Mouse (Mus musculus): ENCODE results near the gene Mrpl4. TPM values are rescaled to one million over a fixed set of nuclear protein-coding genes. Genes with fewer than 3 reads are reported as not detected.

The Mrpl4 gene
- polyA plus RNA-seq, 1 experiment from 2014 or later: 114 TPM

DNA sequence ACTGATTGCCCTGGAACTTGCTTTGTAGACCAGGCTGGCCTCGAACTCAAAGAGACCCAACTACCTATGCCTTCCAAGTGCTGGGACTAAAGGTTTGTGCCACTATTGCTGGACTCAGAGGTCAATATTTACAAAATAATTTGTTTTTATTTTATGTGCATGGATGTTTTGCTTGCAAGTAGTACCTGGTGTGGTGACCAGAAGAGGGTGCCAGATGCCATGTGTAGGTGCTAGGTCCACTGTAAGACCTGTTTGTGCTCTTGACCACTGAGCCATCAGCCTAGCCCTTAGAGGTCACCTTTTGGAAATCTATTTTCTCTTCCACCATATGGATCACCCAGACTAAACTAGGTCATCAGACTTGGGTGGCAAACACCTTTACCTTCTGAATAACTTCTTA lies 20.2 kb downstream of the Mrpl4 start:
- no peaks in the 10 kb centered on the region for H3K36me3 ChIP-seq
- peaks cover 2% of the 10 kb centered on the region; the same call in 1 of the 2 replicates for H3K4me1 ChIP-seq
- H3K9ac ChIP-seq (replicated peaks): no peak overlapping the region
- no peak for ATAC-seq (ENCODE audit: low FRiP score)
- no peak overlapping the region for H3K4me2 ChIP-seq
- H3K27me3 ChIP-seq (replicated peaks): peaks cover 31% of the 10 kb centered on the region
- H3K4me3 ChIP-seq (replicated peaks): no peak overlapping the region
- WGBS: 81% methylated on average over 1 of the region's 1 CpGs
- no peak overlapping the region for H3K27ac ChIP-seq (replicated peaks)
- no peaks in the 10 kb centered on the region for H3K9me3 ChIP-seq (replicated peaks)

DNA sequence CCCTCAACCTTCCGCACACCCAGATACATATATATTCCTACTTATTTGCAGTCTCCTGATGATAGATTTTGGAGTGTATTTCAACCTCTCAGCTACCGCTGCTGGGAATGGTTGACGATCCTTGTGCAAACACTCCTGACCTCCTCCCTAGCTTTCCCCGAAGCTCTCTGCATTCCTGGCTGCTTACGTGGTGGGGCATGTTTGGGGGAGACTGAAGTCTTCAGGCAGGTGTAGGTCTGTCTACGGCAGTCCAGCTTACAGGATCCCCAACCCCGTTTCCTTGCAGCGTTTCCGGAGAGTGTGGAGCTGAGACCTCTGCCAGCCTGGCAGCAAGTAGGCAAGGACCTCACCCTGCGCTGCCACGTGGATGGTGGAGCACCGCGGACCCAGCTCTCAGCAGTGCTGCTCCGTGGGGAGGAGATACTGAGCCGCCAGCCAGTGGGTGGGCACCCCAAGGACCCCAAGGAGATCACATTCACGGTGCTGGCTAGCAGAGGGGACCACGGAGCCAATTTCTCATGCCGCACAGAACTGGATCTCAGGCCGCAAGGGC lies 22.8 kb downstream of the Mrpl4 start:
- Histone ChIP-seq H3K36me3 (no peaks in the 10 kb centered on the region), H3K4me3 (replicated peaks) (no peak overlapping the region), H3K9ac (replicated peaks) (no peak overlapping the region), H3K27me3 (replicated peaks) (peaks cover 46% of the 10 kb centered on the region), H3K4me2 (no peak overlapping the region), H3K27ac (replicated peaks) (no peak overlapping the region), H3K9me3 (replicated peaks) (no peaks in the 10 kb centered on the region), H3K4me1 (peaks cover 18% of the 10 kb centered on the region)
- 79% methylated on average over 19 of the region's 19 CpGs for WGBS
- no peak for ATAC-seq (ENCODE audit: low FRiP score)

DNA sequence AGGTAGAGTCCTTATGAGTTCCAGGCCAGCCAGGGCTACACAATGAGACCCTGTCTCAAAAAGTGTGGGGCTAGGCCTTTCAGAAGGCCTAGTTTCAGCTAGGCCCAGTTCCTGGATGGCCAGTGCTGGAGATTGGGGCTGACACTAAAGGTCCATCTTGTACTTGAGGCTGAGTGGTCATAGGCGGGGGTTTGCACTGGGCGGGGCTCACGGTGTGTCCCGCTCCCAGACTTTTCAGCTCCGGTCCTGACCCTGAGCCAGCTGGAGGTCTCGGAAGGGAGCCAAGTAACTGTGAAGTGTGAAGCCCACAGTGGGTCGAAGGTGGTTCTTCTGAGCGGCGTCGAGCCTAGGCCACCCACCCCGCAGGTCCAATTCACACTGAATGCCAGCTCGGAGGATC lies 24.3 kb downstream of the Mrpl4 start:
- Histone ChIP-seq H3K9ac (replicated peaks) (no peak overlapping the region), H3K27me3 (replicated peaks) (peaks cover 46% of the 10 kb centered on the region)
- WGBS: 84% methylated on average over 12 of the region's 12 CpGs

DNA sequence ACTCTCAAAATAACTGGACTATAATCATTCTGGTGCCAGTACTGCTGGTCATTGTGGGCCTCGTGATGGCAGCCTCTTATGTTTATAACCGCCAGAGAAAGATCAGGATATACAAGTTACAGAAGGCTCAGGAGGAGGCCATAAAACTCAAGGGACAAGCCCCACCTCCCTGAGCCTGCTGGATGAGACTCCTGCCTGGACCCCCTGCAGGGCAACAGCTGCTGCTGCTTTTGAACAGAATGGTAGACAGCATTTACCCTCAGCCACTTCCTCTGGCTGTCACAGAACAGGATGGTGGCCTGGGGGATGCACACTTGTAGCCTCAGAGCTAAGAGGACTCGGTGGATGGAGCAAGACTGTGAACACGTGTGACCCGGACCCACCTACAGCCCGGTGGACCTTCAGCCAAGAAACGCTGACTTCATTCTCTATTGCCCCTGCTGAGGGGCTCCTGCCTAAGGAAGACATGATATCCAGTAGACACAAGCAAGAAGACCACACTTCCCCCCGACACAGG lies 25.3 kb downstream of the Mrpl4 start:
- Histone ChIP-seq H3K27me3 (replicated peaks) (peaks cover 52% of the 10 kb centered on the region), H3K4me2 (no peak overlapping the region), H3K4me3 (replicated peaks) (no peak overlapping the region), H3K27ac (replicated peaks) (no peak overlapping the region), H3K36me3 (no peaks in the 10 kb centered on the region), H3K9me3 (replicated peaks) (no peaks in the 10 kb centered on the region), H3K9ac (replicated peaks) (no peak overlapping the region), H3K4me1 (peaks cover 42% of the 10 kb centered on the region)
- WGBS: 35% methylated on average over 8 of the region's 8 CpGs
- no peak for ATAC-seq (ENCODE audit: low FRiP score)

More for the DNA sequence above, 24.3 kb downstream of the Mrpl4 start:
- Histone ChIP-seq H3K27ac (replicated peaks) (no peak overlapping the region), H3K4me3 (replicated peaks) (no peak overlapping the region), H3K9me3 (replicated peaks) (no peaks in the 10 kb centered on the region), H3K4me2 (no peak overlapping the region), H3K36me3 (no peaks in the 10 kb centered on the region), H3K4me1 (peaks cover 32% of the 10 kb centered on the region)
- ATAC-seq (ENCODE audit: low FRiP score): no peak

DNA sequence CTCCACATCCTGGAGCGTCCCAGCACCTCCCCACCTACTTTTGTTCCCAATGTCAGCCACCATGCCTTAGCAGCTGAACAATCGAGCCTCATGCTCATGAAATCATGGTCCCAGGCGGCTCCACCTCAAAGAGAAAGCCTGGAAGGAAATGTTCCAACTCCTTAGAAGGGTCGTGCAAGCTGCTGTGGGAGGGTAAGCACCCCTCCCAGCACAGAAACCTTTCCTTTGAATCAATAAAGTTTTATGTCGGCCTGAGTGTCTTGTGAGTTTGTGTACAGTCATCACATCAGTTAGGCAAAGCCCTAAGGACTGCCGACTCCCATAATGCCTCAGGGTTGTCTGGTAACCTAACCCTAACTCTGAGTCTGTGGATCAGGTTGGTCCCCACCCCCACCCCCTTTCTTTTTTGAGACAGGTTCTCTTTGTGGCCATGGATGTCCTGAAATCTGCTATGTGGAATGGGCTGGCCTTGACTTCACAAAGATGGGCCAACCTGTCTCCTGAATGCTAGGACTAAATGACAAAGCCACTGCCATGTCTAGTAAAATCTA lies 26.1 kb downstream of the Mrpl4 start:
- Histone ChIP-seq H3K9me3 (replicated peaks) (no peaks in the 10 kb centered on the region), H3K27ac (replicated peaks) (no peak overlapping the region), H3K36me3 (no peaks in the 10 kb centered on the region), H3K9ac (replicated peaks) (no peak overlapping the region), H3K27me3 (replicated peaks) (peaks cover 60% of the 10 kb centered on the region), H3K4me3 (replicated peaks) (no peak overlapping the region), H3K4me2 (no peak overlapping the region), H3K4me1 (peaks cover 50% of the 10 kb centered on the region)
- 67% methylated on average over 6 of the region's 6 CpGs for WGBS
- ATAC-seq (ENCODE audit: low FRiP score): no peak

DNA sequence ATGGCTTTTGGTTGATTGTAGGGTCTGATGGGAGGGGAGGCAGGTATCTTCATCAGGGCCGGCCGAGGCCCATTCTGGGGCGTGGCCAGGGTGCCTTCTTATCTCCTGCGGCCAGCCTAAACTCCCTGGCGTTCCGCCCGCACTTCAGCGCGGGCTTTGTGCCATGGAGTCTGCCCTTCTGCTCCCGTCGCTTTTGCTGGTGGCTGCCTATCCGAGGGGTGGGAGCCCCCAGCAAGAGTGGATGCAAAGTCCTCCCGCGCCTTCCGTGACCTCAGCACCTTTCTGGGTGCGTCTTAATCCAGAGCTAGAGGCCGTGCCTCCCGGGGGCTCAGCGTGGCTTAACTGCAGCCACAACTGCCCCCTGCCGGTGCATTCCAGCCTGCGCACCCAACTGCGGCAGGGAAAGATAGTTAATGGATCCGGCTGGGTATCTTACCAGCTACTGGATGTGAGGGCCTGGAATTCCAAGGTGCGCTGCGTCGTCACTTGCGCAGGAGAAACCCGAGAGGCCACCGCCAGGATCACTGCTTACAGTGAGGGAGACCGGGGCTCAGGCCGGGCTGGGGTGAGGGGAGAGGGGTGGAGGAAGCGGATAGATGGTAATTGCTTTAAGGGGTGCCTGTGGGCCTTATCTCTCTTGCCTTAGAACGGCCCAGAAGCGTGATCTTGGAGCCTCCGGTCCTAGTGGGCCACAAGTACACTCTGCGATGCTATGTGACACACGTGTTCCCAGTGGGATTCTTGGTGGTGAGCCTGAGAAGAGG lies 26.9 kb downstream of the Mrpl4 start, which contains the start of gene Icam4:
Icam4 (plus strand) TSS at position 83 of the 764 bp plus-strand sequence.
- H3K36me3 ChIP-seq: no peaks in the 10 kb centered on the region
- peak within 1 kb of the TSS; percentile 86 for H3K4me2 ChIP-seq
- no peak within 1 kb of the TSS for H3K27ac ChIP-seq (replicated peaks)
- no peak within 1 kb of the TSS for H3K9ac ChIP-seq (replicated peaks)
- H3K9me3 ChIP-seq (replicated peaks): no peaks in the 10 kb centered on the region
- 2% methylated on average over 37 of the region's 37 CpGs for WGBS
- peaks cover 67% of the 10 kb centered on the region for H3K27me3 ChIP-seq (replicated peaks)
- peak within 1 kb of the TSS; percentile 22 for H3K4me3 ChIP-seq (replicated peaks)
- no peak for ATAC-seq (ENCODE audit: low FRiP score)
- H3K4me1 ChIP-seq: peaks cover 53% of the 10 kb centered on the region

DNA sequence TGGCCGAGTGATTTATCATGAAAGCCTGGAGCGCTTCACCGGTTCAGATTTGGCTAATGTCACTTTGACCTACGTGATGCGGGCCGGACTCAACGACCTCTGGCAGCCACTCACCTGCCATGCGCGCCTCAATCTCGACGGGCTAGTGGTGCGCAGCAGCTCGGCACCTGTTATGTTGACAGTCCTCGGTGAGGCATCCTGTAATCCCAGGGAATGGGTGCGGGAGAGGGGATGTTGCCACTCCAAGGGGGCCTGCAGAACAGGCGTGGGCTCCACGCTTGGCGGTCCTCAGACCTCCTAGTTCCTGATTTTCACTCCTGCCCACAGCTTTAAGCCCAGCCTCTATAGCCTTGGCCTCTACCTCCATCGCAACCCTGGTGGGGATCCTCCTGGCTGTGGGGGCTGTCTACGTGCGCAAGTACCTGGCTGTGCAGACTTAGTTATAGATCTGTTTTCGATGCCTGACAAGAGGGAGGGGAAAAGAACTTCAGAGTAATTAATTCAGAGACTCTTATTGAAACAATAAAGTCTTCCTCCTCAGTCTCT lies 27.6 kb downstream of the Mrpl4 start:
- WGBS: 24% methylated on average over 22 of the region's 22 CpGs
- H3K4me2 ChIP-seq: peak overlapping the region; percentile 86
- 0 out of 2 replicates have a peak overlapping the region, but pooled peaks have one; percentile 22 for H3K4me3 ChIP-seq (replicated peaks)
- H3K27ac ChIP-seq (replicated peaks): no peak overlapping the region
- ATAC-seq (ENCODE audit: low FRiP score): no peak
- H3K36me3 ChIP-seq: no peaks in the 10 kb centered on the region
- H3K9ac ChIP-seq (replicated peaks): no peak overlapping the region
- no peaks in the 10 kb centered on the region for H3K9me3 ChIP-seq (replicated peaks)
- peaks cover 73% of the 10 kb centered on the region for H3K27me3 ChIP-seq (replicated peaks)
- peaks cover 59% of the 10 kb centered on the region for H3K4me1 ChIP-seq

DNA sequence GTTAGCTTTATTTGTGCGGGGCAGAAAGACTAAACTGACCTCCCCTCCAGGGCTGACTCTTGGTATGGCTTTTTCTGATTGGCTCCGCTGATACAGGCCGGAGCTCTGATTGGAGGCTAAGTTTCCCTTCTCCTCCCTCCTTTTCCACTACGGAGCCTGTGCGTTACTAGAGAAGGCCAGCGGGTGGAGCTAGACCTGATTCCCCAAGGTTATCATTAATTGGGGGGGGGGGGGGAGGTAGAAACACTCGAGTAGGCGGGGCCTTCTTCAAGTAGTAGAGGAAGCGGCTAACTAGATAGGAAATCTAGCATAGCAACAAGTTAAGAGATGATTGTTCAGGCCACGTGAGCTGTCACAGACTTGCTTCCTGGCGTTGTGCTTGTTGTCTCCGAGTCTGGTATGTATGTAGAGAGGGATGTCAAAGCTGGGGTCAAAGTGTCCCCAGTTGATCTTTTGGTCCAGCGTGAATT lies 28.3 kb downstream of the Mrpl4 start:
- peaks cover 80% of the 10 kb centered on the region for H3K27me3 ChIP-seq (replicated peaks)
- peak overlapping the region; percentile 48 for H3K4me3 ChIP-seq (replicated peaks)
- H3K36me3 ChIP-seq: no peaks in the 10 kb centered on the region
- peak overlapping the region; percentile 86 for H3K4me2 ChIP-seq
- H3K9ac ChIP-seq (replicated peaks): peak overlapping the region; percentile 47; the same call in 1 of the 2 replicates
- H3K9me3 ChIP-seq (replicated peaks): no peaks in the 10 kb centered on the region
- ATAC-seq (ENCODE audit: low FRiP score): peak; percentile 62
- peak overlapping the region; percentile 34; the same call in 1 of the 2 replicates for H3K27ac ChIP-seq (replicated peaks)
- H3K4me1 ChIP-seq: peaks cover 66% of the 10 kb centered on the region
- under 1% methylated on average over 13 of the region's 13 CpGs for WGBS

DNA sequence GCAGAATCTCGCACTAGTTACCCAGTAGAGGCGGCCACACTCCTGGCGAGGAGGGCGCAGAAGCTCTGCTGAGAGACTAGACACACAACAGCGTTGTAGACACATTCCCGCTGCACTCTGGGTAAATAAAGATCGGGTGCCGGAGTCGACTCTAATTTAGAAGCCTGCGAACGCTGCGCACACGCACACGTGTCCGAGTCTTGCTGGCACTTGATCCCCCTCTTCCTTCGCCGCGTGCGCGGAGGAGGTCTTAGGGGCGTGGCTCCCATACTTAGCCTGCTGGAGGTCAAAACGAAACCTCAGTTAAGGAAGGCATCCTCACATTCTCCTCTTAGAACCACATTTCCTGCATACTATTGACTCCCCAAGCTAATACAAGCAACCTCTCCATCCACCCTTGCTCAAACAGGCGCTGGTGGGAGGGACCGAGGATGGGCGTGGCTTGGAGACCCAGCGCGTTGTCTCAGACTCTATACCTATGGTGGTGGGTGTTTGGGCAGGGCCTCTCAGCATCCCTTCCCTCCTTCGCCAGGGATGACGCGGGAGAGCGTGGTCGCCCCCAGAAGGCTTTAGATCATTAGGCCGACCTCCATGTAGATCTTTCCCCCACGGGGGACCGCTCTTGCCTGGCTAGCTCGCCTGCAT lies 28.8 kb downstream of the Mrpl4 start:
- Histone ChIP-seq H3K9me3 (replicated peaks) (no peaks in the 10 kb centered on the region), H3K4me2 (peak overlapping the region; percentile 86), H3K27ac (replicated peaks) (peak overlapping the region; percentile 34), H3K36me3 (no peaks in the 10 kb centered on the region), H3K4me3 (replicated peaks) (peak overlapping the region; percentile 48), H3K27me3 (replicated peaks) (peaks cover 82% of the 10 kb centered on the region), H3K9ac (replicated peaks) (peak overlapping the region; percentile 47), H3K4me1 (peaks cover 72% of the 10 kb centered on the region)
- ATAC-seq (ENCODE audit: low FRiP score): peak; percentile 78
- WGBS: under 1% methylated on average over 36 of the region's 36 CpGs

DNA sequence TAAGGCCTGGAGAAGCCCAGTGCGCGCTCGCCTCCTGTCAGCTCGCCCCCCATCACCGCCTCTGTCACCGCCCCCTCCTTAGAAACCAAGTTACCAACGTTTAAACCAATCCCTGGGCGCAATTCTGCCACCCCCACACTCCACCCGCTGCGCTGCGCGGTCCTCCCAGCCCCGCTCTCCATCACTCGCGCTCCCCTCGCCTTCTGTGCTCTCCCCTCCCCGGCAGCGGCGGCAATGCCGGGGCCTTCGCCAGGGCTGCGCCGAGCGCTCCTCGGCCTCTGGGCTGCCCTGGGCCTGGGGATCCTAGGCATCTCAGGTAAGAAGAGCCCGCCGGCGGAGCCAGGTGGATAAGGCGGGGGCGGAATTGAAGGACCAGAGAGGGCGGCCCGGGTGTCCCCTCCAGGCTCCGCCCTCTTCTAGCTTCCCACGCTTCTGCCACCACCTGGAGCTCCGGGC lies 29.4 kb downstream of the Mrpl4 start, which contains the start of gene Icam5:
Icam5 (plus strand) TSS at position 178 of the 456 bp plus-strand sequence.
- Histone ChIP-seq H3K4me1 (peaks cover 77% of the 10 kb centered on the region), H3K9me3 (replicated peaks) (no peaks in the 10 kb centered on the region), H3K9ac (replicated peaks) (peak within 1 kb of the TSS; percentile 47), H3K4me2 (peak within 1 kb of the TSS; percentile 86), H3K36me3 (no peaks in the 10 kb centered on the region), H3K4me3 (replicated peaks) (peak within 1 kb of the TSS; percentile 48), H3K27ac (replicated peaks) (peak within 1 kb of the TSS; percentile 34), H3K27me3 (replicated peaks) (peaks cover 82% of the 10 kb centered on the region)
- ATAC-seq (ENCODE audit: low FRiP score): peak; percentile 40
- WGBS: 1% methylated on average over 33 of the region's 35 CpGs

DNA sequence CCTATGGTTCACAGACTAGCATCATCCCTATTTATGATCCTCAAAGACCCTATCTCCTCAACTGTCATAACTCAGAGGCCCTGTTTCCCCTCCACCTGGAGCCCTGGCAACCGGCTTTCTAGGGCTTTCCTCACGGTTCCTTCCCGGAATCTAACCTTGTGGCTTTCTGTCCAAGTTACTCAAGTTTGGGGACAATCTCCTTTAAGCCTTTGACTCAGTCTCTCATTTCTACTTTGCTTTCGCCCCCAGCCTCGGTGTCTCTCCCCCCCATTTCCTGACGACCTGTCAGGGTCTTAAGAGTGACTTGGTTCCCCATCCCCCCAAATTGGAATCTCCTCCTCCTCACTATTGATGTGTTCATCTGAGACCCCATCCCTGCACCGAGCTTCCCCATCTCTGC lies 30.0 kb downstream of the Mrpl4 start:
- Histone ChIP-seq H3K27ac (replicated peaks) (no peak overlapping the region), H3K27me3 (replicated peaks) (peaks cover 84% of the 10 kb centered on the region), H3K9ac (replicated peaks) (peak overlapping the region; percentile 47; the same call in 1 of the 2 replicates), H3K4me1 (peaks cover 83% of the 10 kb centered on the region), H3K4me3 (replicated peaks) (peak overlapping the region; percentile 48), H3K4me2 (peak overlapping the region; percentile 86), H3K36me3 (no peaks in the 10 kb centered on the region), H3K9me3 (replicated peaks) (no peaks in the 10 kb centered on the region)
- 5% methylated on average over 7 of the region's 7 CpGs for WGBS
- no peak for ATAC-seq (ENCODE audit: low FRiP score)

Data from neural tube, embryonic 15.5 days (tissue).